In genomic region chr3:84208917-84209513, GRCm38 (mm10) we compare ENCODE assay signal across 28 mouse cellular contexts. TPM values are rescaled to one million over a fixed set of nuclear protein-coding genes. Genes with fewer than 3 reads are reported as not detected.
DNase-seq lines count a peak whose midpoint lies in the region; ATAC-seq and TF ChIP-seq lines count a peak whose summit lies in the region.
"Had no signal": no experiment of that assay in that cellular context is flagged by ENCODE, and none has a peak within 500 bp of the region (broad histone marks: within the 10 kb centered on the region; RNA-seq: fewer than 3 reads in every experiment).

No protein-coding gene starts in this region.

- H3K27ac ChIP-seq in intestine, embryonic 14.5 days (ENCODE audit: low read depth) = no peak overlapping the region
- no peak overlapping the region for H3K27ac ChIP-seq in intestine, embryonic 16.5 days (ENCODE audit: low read length)
- H3K27ac ChIP-seq in liver, embryonic 12.5 days = no peak overlapping the region
- H3K27ac ChIP-seq: heart, embryonic 15.5 days had no signal

- POLR2A ChIA-PET in Patski (lab: Charles Lee) = interaction anchor here (0.7 kb wide), 1 partner anchor 86 kb away, joined by 4 read pairs; no protein-coding TSS in a partner anchor

- CTCF ChIA-PET in Patski (lab: Charles Lee) = interaction anchor here (1.0 to 1.6 kb wide), 4 partner anchors 9 to 105 kb away, joined by 3 to 5 read pairs (median 4); no protein-coding TSS in a partner anchor

- H3K27me3 ChIP-seq in intestine, embryonic 14.5 days (replicated peaks; ENCODE audit: control insufficient read depth, insufficient read depth, low read length) = no peaks in the 10 kb centered on the region
- H3K27me3 ChIP-seq in intestine, embryonic 16.5 days (replicated peaks; ENCODE audit: control insufficient read depth, insufficient read depth, low read length) = no peaks in the 10 kb centered on the region
- no peaks in the 10 kb centered on the region for H3K27me3 ChIP-seq in Patski
- 0 out of 2 replicates have a peak, but pooled peaks cover 4% of the 10 kb centered on the region for H3K27me3 ChIP-seq in liver, embryonic 12.5 days (replicated peaks)
- H3K27me3 ChIP-seq: heart, embryonic 15.5 days had no signal

- peaks cover 6% of the 10 kb centered on the region; the same call in 1 of the 2 replicates for H3K36me3 ChIP-seq in intestine, embryonic 14.5 days (ENCODE audit: control insufficient read depth, insufficient read depth, low read length)
- 0 out of 2 replicates have a peak, but pooled peaks cover 2% of the 10 kb centered on the region for H3K36me3 ChIP-seq in intestine, embryonic 16.5 days (ENCODE audit: control insufficient read depth, insufficient read depth, low read length)
- no peaks in the 10 kb centered on the region for H3K36me3 ChIP-seq in liver, embryonic 12.5 days
- H3K36me3 ChIP-seq: heart, embryonic 15.5 days had no signal

- no peaks in the 10 kb centered on the region for H3K4me1 ChIP-seq in intestine, embryonic 14.5 days (replicated peaks; ENCODE audit: control insufficient read depth, insufficient read depth, low read length)
- peaks cover 14% of the 10 kb centered on the region for H3K4me1 ChIP-seq in intestine, embryonic 16.5 days (ENCODE audit: control insufficient read depth, insufficient read depth, low read length)
- H3K4me1 ChIP-seq in liver, embryonic 12.5 days = no peaks in the 10 kb centered on the region
- H3K4me1 ChIP-seq: heart, embryonic 15.5 days had no signal

- WGBS in intestine, embryonic 14.5 days = 83% methylated on average over 7 of the region's 7 CpGs
- 76% methylated on average over 7 of the region's 7 CpGs for WGBS in intestine, embryonic 16.5 days
- WGBS in liver, embryonic 12.5 days (ENCODE audit: insufficient replicate concordance) = 83% methylated on average over 7 of the region's 7 CpGs

- H3K9ac ChIP-seq in intestine, embryonic 14.5 days (ENCODE audit: low read length) = no peak overlapping the region
- H3K9ac ChIP-seq in intestine, embryonic 16.5 days (ENCODE audit: low read depth, low read length) = no peak overlapping the region
- H3K9ac ChIP-seq in liver, embryonic 12.5 days = no peak overlapping the region
- H3K9ac ChIP-seq: heart, embryonic 15.5 days; liver, postnatal 0 days had no signal

- no peak overlapping the region for H3K4me3 ChIP-seq in intestine, embryonic 14.5 days (ENCODE audit: low read depth, low read length)
- no peak overlapping the region for H3K4me3 ChIP-seq in intestine, embryonic 16.5 days (ENCODE audit: low read length)
- no peak overlapping the region for H3K4me3 ChIP-seq in liver, embryonic 12.5 days
- H3K4me3 ChIP-seq: heart, embryonic 15.5 days; myocyte had no signal

- no peaks in the 10 kb centered on the region for H3K9me3 ChIP-seq in intestine, embryonic 14.5 days (ENCODE audit: control insufficient read depth, low read length)
- H3K9me3 ChIP-seq in intestine, embryonic 16.5 days (ENCODE audit: control insufficient read depth, low read length) = no peaks in the 10 kb centered on the region
- no peaks in the 10 kb centered on the region for H3K9me3 ChIP-seq in liver, embryonic 12.5 days (replicated peaks)
- H3K9me3 ChIP-seq: heart, embryonic 15.5 days had no signal

- peak; percentile 27 for DNase-seq in intestine, embryonic 14.5 days (ENCODE audit: low spot score)
- DNase-seq in Muller cell, postnatal 12 days (ENCODE audit: inconsistent ontology term) = peak; percentile 73
- peak; percentile 71 for DNase-seq in Patski (ENCODE audit: low read depth, low spot score)
- DNase-seq in retina, postnatal 1 day = no peak
- DNase-seq: cerebellum, adult 11 months; cerebellum, postnatal 25 days; gastrocnemius, postnatal 10 days; heart, postnatal 4 days; kidney, postnatal 36 days; layer of hippocampus, adult 9-11 months; liver; liver, postnatal 0 days; lung, postnatal 10 days; midbrain, embryonic 14.5 days; right cerebral cortex, postnatal 14 days; spleen, adult 18-20 months; thymus, adult 2 months had no signal

- TF ChIP-seq CTCF in Patski (IDR thresholded peaks at IDR 0.05) = no peak

- in situ Hi-C loops in Patski (cut with MboI; ENCODE audit: low pct_unique_long_range_greater_than_20kb) = no loop called here

- ATAC-seq in intestine, embryonic 14.5 days (replicated peaks; ENCODE audit: low FRiP score, low TSS enrichment, low read depth) = no peak
- no peak for ATAC-seq in intestine, embryonic 16.5 days
- ATAC-seq in Patski = peak; percentile 69
- ATAC-seq in hematopoietic stem cell, adult 5-6 weeks (replicated peaks in 1 of 2; ENCODE audit: insufficient read depth in 1 of 2, low FRiP score in 2 of 2, low TSS enrichment in 1 of 2, low read depth in 1 of 2, poor library complexity in 2 of 2, severe bottlenecking in 2 of 2) = peak; percentile 51 to 56
- ATAC-seq in liver, embryonic 12.5 days = no peak
- ATAC-seq: inflammation-experienced regulatory T-cells, adult 6 months; liver, postnatal 0 days had no signal

- no peak overlapping the region for H3K4me2 ChIP-seq in intestine, embryonic 14.5 days (ENCODE audit: low read length)
- H3K4me2 ChIP-seq in intestine, embryonic 16.5 days (ENCODE audit: low read depth, low read length) = no peak overlapping the region
- no peak overlapping the region for H3K4me2 ChIP-seq in liver, embryonic 12.5 days
- H3K4me2 ChIP-seq: heart, embryonic 15.5 days had no signal

RNA-seq across cellular contexts. Expression of gene Gm6525, which starts 35.1 kb away (rescaled TPM):
- 1.4 and 2.1 TPM in 2 replicates for polyA plus RNA-seq in intestine, embryonic 14.5 days (2014; fragmentation: Nextera tagmentation; extraction: Ambion mirVana)
- polyA plus RNA-seq in intestine, embryonic 16.5 days (2015; fragmentation: Nextera tagmentation; extraction: Ambion mirVana) = 1.2 and 1.4 TPM in 2 replicates
- 0.47 TPM for polyA plus RNA-seq in Patski (2021)
- not detected in 2 replicates for total RNA-seq in hematopoietic stem cell, adult 5-6 weeks (2017)
- 0.30 TPM in 1 of 2 replicates, not detected in the other for polyA plus RNA-seq in liver, embryonic 12.5 days (2016; fragmentation: Nextera tagmentation; extraction: Ambion mirVana)
- total RNA-seq: heart, adult 8-10 months; heart, postnatal 4 days; left cerebral cortex, postnatal 10 days; megakaryocyte, adult 5-6 weeks had no signal
- polyA plus RNA-seq: brain, embryonic 14.5 days; thymus, adult 2 months; urinary bladder, adult 2 months had no signal

RNA-seq across cellular contexts. Expression of gene Mnd1, which starts 53.4 kb away (rescaled TPM):
- polyA plus RNA-seq in intestine, embryonic 14.5 days (2014; fragmentation: Nextera tagmentation; extraction: Ambion mirVana) = 13.6 and 16.5 TPM in 2 replicates
- polyA plus RNA-seq in intestine, embryonic 16.5 days (2015; fragmentation: Nextera tagmentation; extraction: Ambion mirVana) = 8.0 and 9.9 TPM in 2 replicates
- 20.1 TPM for polyA plus RNA-seq in Patski (2021)
- total RNA-seq in hematopoietic stem cell, adult 5-6 weeks (2017) = 27.2 and 27.5 TPM in 2 replicates
- polyA plus RNA-seq in liver, embryonic 12.5 days (2016; fragmentation: Nextera tagmentation; extraction: Ambion mirVana) = 12.3 and 12.8 TPM in 2 replicates

Comparison
In these comparisons a context has a peak if more than half of its experiments do, and no peak if none do; other contexts are left out.
1. ATAC-seq: peak in Patski (single experiment) and hematopoietic stem cell, adult 5-6 weeks (2 of 2); none in intestine, embryonic 14.5 days (single experiment), intestine, embryonic 16.5 days (single experiment) and liver, embryonic 12.5 days (single experiment).